Mouse (Mus musculus) gastrocnemius, postnatal 10 days (tissue): Measurements from ENCODE around the gene Mustn1. TPM values are rescaled to one million over a fixed set of nuclear protein-coding genes. Genes with fewer than 3 reads are reported as not detected.

Experiments
- total RNA-seq, 2 experiments: library from RNA; stranded (reverse); gene quantifications; 2 replicates each; pipeline ENCODE4 v1.2.3; 2021

Mustn1 gene
- total RNA-seq, 2 experiments from 2014 or later = 91.8 to 112 TPM

Other genes with a start within 250 kb of the Mustn1 start
- gene Rft1, start 224.8 kb upstream of the Mustn1 start, total RNA-seq = 1 to 10 TPM; 6.4 to 7.3 TPM
- 10 to 100 TPM in 1 of 2 experiments, 1 to 10 TPM in 1; 9.7 to 12.7 TPM for gene Sfmbt1, start 164.4 kb upstream of the Mustn1 start, total RNA-seq
- 10 to 100 TPM; 10.2 to 15.2 TPM for gene Tmem110, start 53.6 kb upstream of the Mustn1 start, total RNA-seq
- 1 to 10 TPM in 1 of 2 experiments, under 1 TPM in 1; 0.31 to 1.0 TPM for gene Itih4, start 7.3 kb downstream of the Mustn1 start, total RNA-seq
- under 1 TPM; 0.28 to 0.93 TPM for gene Itih3, start 44.6 kb downstream of the Mustn1 start, total RNA-seq
- under 1 TPM in 1 of 2 experiments, not detected in 1; 0.34 TPM for gene Itih1, start 64.1 kb downstream of the Mustn1 start, total RNA-seq
- 1 to 10 TPM; 4.6 TPM for gene Nek4, start 72.2 kb downstream of the Mustn1 start, total RNA-seq
- gene Glt8d1, start 122.2 kb downstream of the Mustn1 start, total RNA-seq = 10 to 100 TPM; 18.0 to 27.4 TPM
- 100 to 1,000 TPM; 155 to 161 TPM for gene Spcs1, start 122.5 kb downstream of the Mustn1 start, total RNA-seq
- gene Pbrm1, start 139.9 kb downstream of the Mustn1 start, total RNA-seq = 10 to 100 TPM; 58.7 to 70.8 TPM
- 10 to 100 TPM; 35.5 to 46.5 TPM for gene Gnl3, start 140.0 kb downstream of the Mustn1 start, total RNA-seq
- 10 to 100 TPM; 39.5 to 43.0 TPM for gene Smim4, start 249.8 kb downstream of the Mustn1 start, total RNA-seq